Mouse (Mus musculus) hindbrain, embryonic 10.5 days (tissue): Measurements from ENCODE around the gene Fcgrt. TPM values are rescaled to one million over a fixed set of nuclear protein-coding genes. Genes with fewer than 3 reads are reported as not detected.

ENCODE experiments used
- microRNA counts: library from miRNA; unstranded; fragments of <30 nt; microRNA quantifications from one replicate; lab custom pipeline; 2017
- polyA plus RNA-seq: library from polyadenylated mRNA; unstranded; fragments of >200 nt; fragmentation: Nextera tagmentation; extraction: Ambion mirVana; gene quantifications from 2 replicates; pipeline ENCODE4 v1.2.1, GENCODE M21; 2016

The Fcgrt gene
- polyA plus RNA-seq, 1 experiment from 2014 or later: 13.1 TPM

MicroRNA genes within 50 kb of the gene (microRNA counts, 519-probe panel; counts per million panel counts)
- 1,255 counts per million, percentile 77 among the panel's probes with 10 or more counts for microRNA mmu-miR-150 (lab: Ali Mortazavi, UCI)

Other genes with a start within 250 kb of the Fcgrt start
- 36.3 and 40.2 TPM in 2 replicates for gene Pnkp, start 246.7 kb downstream of the Fcgrt start, polyA plus RNA-seq
- gene Ptov1, start 234.1 kb downstream of the Fcgrt start, polyA plus RNA-seq: 478 and 579 TPM in 2 replicates
- gene Med25, start 211.1 kb downstream of the Fcgrt start, polyA plus RNA-seq: 187 and 223 TPM in 2 replicates
- gene Fuz, start 207.8 kb downstream of the Fcgrt start, polyA plus RNA-seq: 24.4 and 28.4 TPM in 2 replicates
- gene Ap2a1, start 174.4 kb downstream of the Fcgrt start, polyA plus RNA-seq: 80.7 and 93.1 TPM in 2 replicates
- 0.08 TPM in 1 of 2 replicates, not detected in the other for gene Tsks, start 160.6 kb downstream of the Fcgrt start, polyA plus RNA-seq
- gene Cpt1c, start 129.0 kb downstream of the Fcgrt start, polyA plus RNA-seq: 22.4 and 26.8 TPM in 2 replicates
- 843 and 861 TPM in 2 replicates for gene Prmt1, start 117.3 kb downstream of the Fcgrt start, polyA plus RNA-seq
- gene Irf3, start 106.2 kb downstream of the Fcgrt start, polyA plus RNA-seq: 76.7 and 78.1 TPM in 2 replicates
- gene Bcl2l12, start 105.1 kb downstream of the Fcgrt start, polyA plus RNA-seq: 69.6 and 73.9 TPM in 2 replicates
- gene Scaf1, start 87.5 kb downstream of the Fcgrt start, polyA plus RNA-seq: 44.0 and 49.9 TPM in 2 replicates
- 24.4 and 24.8 TPM in 2 replicates for gene Rras, start 85.9 kb downstream of the Fcgrt start, polyA plus RNA-seq
- 11.9 and 13.4 TPM in 2 replicates for gene Prr12, start 51.0 kb downstream of the Fcgrt start, polyA plus RNA-seq
- 67.8 and 70.7 TPM in 2 replicates for gene Nosip, start 41.4 kb downstream of the Fcgrt start, polyA plus RNA-seq
- 16.9 and 18.6 TPM in 2 replicates for gene Prrg2, start 41.2 kb downstream of the Fcgrt start, polyA plus RNA-seq
- gene Rcn3, start 11.6 kb downstream of the Fcgrt start, polyA plus RNA-seq: 127 and 135 TPM in 2 replicates
- gene Rps11, start 20.6 kb upstream of the Fcgrt start, polyA plus RNA-seq: 1,526 and 1,700 TPM in 2 replicates
- gene Rpl13a, start 24.9 kb upstream of the Fcgrt start, polyA plus RNA-seq: 1,174 and 1,234 TPM in 2 replicates
- 0.13 and 0.15 TPM in 2 replicates for gene Gm45713, start 32.4 kb upstream of the Fcgrt start, polyA plus RNA-seq
- 0.85 and 2.0 TPM in 2 replicates for gene Flt3l, start 32.6 kb upstream of the Fcgrt start, polyA plus RNA-seq
- gene Pih1d1, start 50.5 kb upstream of the Fcgrt start, polyA plus RNA-seq: 101 and 116 TPM in 2 replicates
- 54.5 and 55.3 TPM in 2 replicates for gene Aldh16a1, start 50.7 kb upstream of the Fcgrt start, polyA plus RNA-seq
- gene Slc17a7, start 60.1 kb upstream of the Fcgrt start, polyA plus RNA-seq: 0.71 and 1.2 TPM in 2 replicates
- gene Gfy, start 75.7 kb upstream of the Fcgrt start, polyA plus RNA-seq: not detected in 2 replicates
- gene Pth2, start 77.1 kb upstream of the Fcgrt start, polyA plus RNA-seq: not detected in 2 replicates
- gene Ccdc155, start 101.0 kb upstream of the Fcgrt start, polyA plus RNA-seq: 0.64 and 0.80 TPM in 2 replicates
- gene Dkkl1, start 108.3 kb upstream of the Fcgrt start, polyA plus RNA-seq: 1.8 and 2.1 TPM in 2 replicates
- 324 and 370 TPM in 2 replicates for gene Tead2, start 111.9 kb upstream of the Fcgrt start, polyA plus RNA-seq
- 1.0 and 1.1 TPM in 2 replicates for gene Cd37, start 135.3 kb upstream of the Fcgrt start, polyA plus RNA-seq
- 0.26 TPM in 1 of 2 replicates, not detected in the other for gene Slc6a16, start 137.2 kb upstream of the Fcgrt start, polyA plus RNA-seq
- not detected in 2 replicates for gene Slc6a21, start 173.7 kb upstream of the Fcgrt start, polyA plus RNA-seq
- gene Trpm4, start 229.9 kb upstream of the Fcgrt start, polyA plus RNA-seq: 10.5 and 12.5 TPM in 2 replicates
- gene Hrc, start 231.4 kb upstream of the Fcgrt start, polyA plus RNA-seq: 0.36 and 0.42 TPM in 2 replicates